Mouse (Mus musculus) liver, adult 2 months (tissue): Measurements from ENCODE around the gene Zgrf1. TPM values are rescaled to one million over a fixed set of nuclear protein-coding genes. Genes with fewer than 3 reads are reported as not detected.

ENCODE experiments used
- DNase-seq: peaks from one replicate; pipeline ENCODE4 v3.0.0-alpha.2; 2011; ENCODE audit warnings: low read depth, low spot score; ENCODE audit errors: extremely low read depth
- H3K27ac ChIP-seq: fragments of 200-500 bp; replicated peaks from 2 replicates; pipeline ENCODE4 v1.5.1; 2012; ENCODE audit warnings: low read depth, mild to moderate bottlenecking, control low read depth, inconsistent platforms, low read length; ENCODE audit not compliant: insufficient read depth
- H3K27me3 ChIP-seq: fragments of 200-500 bp; 2 replicates; pipeline ENCODE4 v1.6.1; 2012; ENCODE audit warnings: mild to moderate bottlenecking, moderate library complexity, low read length, inconsistent platforms; ENCODE audit not compliant: control insufficient read depth, insufficient read depth
- H3K36me3 ChIP-seq: fragments of 200-500 bp; 2 replicates; pipeline ENCODE4 v1.6.1; 2012; ENCODE audit warnings: low read length, inconsistent platforms; ENCODE audit not compliant: control insufficient read depth, insufficient read depth
- H3K4me1 ChIP-seq: fragments of 200-500 bp; 2 replicates; pipeline ENCODE4 v1.6.1; 2011; ENCODE audit warnings: low read length; ENCODE audit not compliant: control insufficient read depth, insufficient read depth
- H3K4me3 ChIP-seq: fragments of 200-500 bp; 2 replicates; pipeline ENCODE4 v1.5.1; 2011; ENCODE audit warnings: low read depth, mild to moderate bottlenecking, control low read depth, low read length, moderate library complexity; ENCODE audit not compliant: insufficient read depth
- H3K79me2 ChIP-seq: fragments of 200-500 bp; 2 replicates; pipeline ENCODE4 v1.6.1; 2012; ENCODE audit warnings: inconsistent platforms, mild to moderate bottlenecking, low read length, moderate library complexity; ENCODE audit not compliant: control insufficient read depth, insufficient read depth
- H3K9ac ChIP-seq: fragments of 200-500 bp; 2 replicates; pipeline ENCODE4 v1.6.1; 2012; ENCODE audit warnings: low read depth, mild to moderate bottlenecking, control low read depth, inconsistent platforms, low read length
- CTCF ChIP-seq: fragments of 200-500 bp; IDR thresholded peaks from 2 replicates; pipeline ENCODE4 v1.5.1; 2011; ENCODE audit warnings: low read depth, low read length, control low read depth
- POLR2A ChIP-seq: fragments of 200-500 bp; IDR thresholded peaks from 2 replicates; pipeline ENCODE4 v1.6.1; 2011; ENCODE audit warnings: low read length, control low read depth; ENCODE audit not compliant: insufficient read depth; ENCODE audit errors: extremely low read depth
- WGBS: fragments of 180-500 bp; shearing (Covaris S2); methylation state at CpG from one replicate; pipeline ENCODE4 v1.1.7; 2018; 5-methylcytosine and 5-hydroxymethylcytosine counted together
- polyA plus RNA-seq: library from polyadenylated mRNA; depleted of rRNA; stranded (reverse); fragments of >200 nt; gene quantifications from 2 replicates; pipeline ENCODE4 v1.2.3, GENCODE M21; 2012
- total RNA-seq: library from RNA; depleted of rRNA; stranded (reverse); fragments of >200 nt; gene quantifications from 2 replicates; pipeline ENCODE4 v1.2.3, GENCODE M21; 2014

The Zgrf1 gene
- total and polyA plus RNA-seq, 2 experiments: 0.15 to 0.74 TPM

- no peaks in the 10 kb centered on the region for H3K36me3 ChIP-seq
- no peak for TF ChIP-seq CTCF
- no peak for TF ChIP-seq POLR2A
- no peak overlapping the region for H3K27ac ChIP-seq
- H3K9ac ChIP-seq: no peak overlapping the region
- H3K79me2 ChIP-seq: no peaks in the 10 kb centered on the region
- no peaks in the 10 kb centered on the region for H3K27me3 ChIP-seq
- H3K4me1 ChIP-seq: no peaks in the 10 kb centered on the region
- no peak for DNase-seq
- 81% methylated on average over 4 of the region's 4 CpGs for WGBS
- H3K4me3 ChIP-seq: no peak overlapping the region
Observed at GRCm38 (mm10) chr3:127529824-127530223, 23.5 kb upstream of the Zgrf1 start.

GRCm38 (mm10) chr3:127530293-127530692 lies 23.0 kb upstream of the Zgrf1 start:
- no peak for DNase-seq
- no peaks in the 10 kb centered on the region for H3K79me2 ChIP-seq
- no peak overlapping the region for H3K4me3 ChIP-seq
- TF ChIP-seq CTCF (no peak), POLR2A (no peak)
- WGBS: 24% methylated on average over 4 of the region's 4 CpGs
- H3K4me1 ChIP-seq: no peaks in the 10 kb centered on the region
- no peaks in the 10 kb centered on the region for H3K27me3 ChIP-seq
- no peak overlapping the region for H3K9ac ChIP-seq
- no peaks in the 10 kb centered on the region for H3K36me3 ChIP-seq
- no peak overlapping the region for H3K27ac ChIP-seq

GRCm38 (mm10) chr3:127539193-127539592 lies 14.1 kb upstream of the Zgrf1 start:
- Histone ChIP-seq H3K4me3 (no peak overlapping the region), H3K27ac (no peak overlapping the region), H3K79me2 (no peaks in the 10 kb centered on the region), H3K36me3 (peaks cover 14% of the 10 kb centered on the region), H3K9ac (no peak overlapping the region), H3K27me3 (no peaks in the 10 kb centered on the region), H3K4me1 (no peaks in the 10 kb centered on the region)
- TF ChIP-seq POLR2A (no peak), CTCF (no peak)
- DNase-seq: no peak
- 85% methylated on average over 6 of the region's 6 CpGs for WGBS

GRCm38 (mm10) chr3:127543976-127544375 lies 9.3 kb upstream of the Zgrf1 start:
- H3K27me3 ChIP-seq: no peaks in the 10 kb centered on the region

GRCm38 (mm10) chr3:127544610-127545121 lies 8.6 kb upstream of the Zgrf1 start:
- peaks cover 30% of the 10 kb centered on the region for H3K36me3 ChIP-seq
- DNase-seq: no peak
- no peak overlapping the region for H3K27ac ChIP-seq
- TF ChIP-seq POLR2A: no peak
- no peak for TF ChIP-seq CTCF
- H3K4me3 ChIP-seq: no peak overlapping the region
- H3K9ac ChIP-seq: no peak overlapping the region
- 55% methylated on average over 5 of the region's 5 CpGs for WGBS
- no peaks in the 10 kb centered on the region for H3K79me2 ChIP-seq
- no peaks in the 10 kb centered on the region for H3K27me3 ChIP-seq
- H3K4me1 ChIP-seq: no peaks in the 10 kb centered on the region

More at GRCm38 (mm10) chr3:127543976-127544375, 9.3 kb upstream of the Zgrf1 start:
- no peaks in the 10 kb centered on the region for H3K4me1 ChIP-seq
- TF ChIP-seq POLR2A (no peak), CTCF (no peak)
- no peak overlapping the region for H3K9ac ChIP-seq
- H3K79me2 ChIP-seq: no peaks in the 10 kb centered on the region
- whole genome bisulfite sequencing: 93% methylated on average over 4 of the region's 4 CpGs
- no peak for DNase-seq
- no peak overlapping the region for H3K4me3 ChIP-seq
- H3K27ac ChIP-seq: no peak overlapping the region
- peaks cover 30% of the 10 kb centered on the region for H3K36me3 ChIP-seq

- no peak for TF ChIP-seq POLR2A
- no peak for TF ChIP-seq CTCF
- Histone ChIP-seq H3K36me3 (peaks cover 20% of the 10 kb centered on the region), H3K4me1 (no peaks in the 10 kb centered on the region), H3K9ac (no peak overlapping the region), H3K27ac (no peak overlapping the region), H3K27me3 (no peaks in the 10 kb centered on the region), H3K4me3 (no peak overlapping the region), H3K79me2 (no peaks in the 10 kb centered on the region)
- 72% methylated on average over 5 of the region's 5 CpGs for WGBS
- DNase-seq: no peak
Observed at GRCm38 (mm10) chr3:127547882-127548281, 5.4 kb upstream of the Zgrf1 start.
